Mouse (Mus musculus): ENCODE data around the gene Mfsd12.

- TF ChIP-seq CTCF (IDR thresholded peaks at IDR 0.05; ENCODE audit: control insufficient read depth, insufficient read depth, insufficient replicate concordance, low read depth, low read length): no peak; the same call in 1 of the 2 replicates
- TF ChIP-seq POLR2A (IDR thresholded peaks at IDR 0.05; ENCODE audit: control insufficient read depth, low read depth, low read length): no peak; the same call in 1 of the 2 replicates
Observed at GRCm38 (mm10) chr10:81396749-81397148, 39.5 kb downstream of the Mfsd12 start.
